Comparison of ENCODE assay signal across 23 mouse cellular contexts in genomic region chr2:156165478-156165877, GRCm38 (mm10).
"Had no signal": no experiment of that assay in that cellular context is flagged by ENCODE, and none has a peak within 500 bp of the region (broad histone marks: within the 10 kb centered on the region; RNA-seq: fewer than 3 reads in every experiment).

No protein-coding gene starts in this region.

- H3K4me2 ChIP-seq: heart, embryonic 11.5 days; heart, embryonic 13.5 days; heart, embryonic 15.5 days; hindbrain, embryonic 13.5 days; hindbrain, embryonic 15.5 days; limb, embryonic 12.5 days; liver, embryonic 12.5 days had no signal

- H3K9me3 ChIP-seq: heart, embryonic 13.5 days; heart, embryonic 15.5 days; hindbrain, embryonic 13.5 days; hindbrain, embryonic 15.5 days; limb, embryonic 10.5 days; limb, embryonic 12.5 days; liver, embryonic 12.5 days had no signal

- H3K27me3 ChIP-seq: heart, embryonic 13.5 days; heart, embryonic 15.5 days; hindbrain, embryonic 13.5 days; hindbrain, embryonic 15.5 days; limb, embryonic 12.5 days; liver, embryonic 12.5 days had no signal

- H3K9ac ChIP-seq: heart, embryonic 13.5 days; heart, embryonic 15.5 days; hindbrain, embryonic 13.5 days; hindbrain, embryonic 15.5 days; limb, embryonic 12.5 days; liver, embryonic 12.5 days; liver, embryonic 14.5 days had no signal

- H3K4me3 ChIP-seq: gastrocnemius, adult 2 months; heart, adult 2 months; heart, embryonic 13.5 days; heart, embryonic 15.5 days; hindbrain, embryonic 13.5 days; hindbrain, embryonic 15.5 days; limb, embryonic 10.5 days; limb, embryonic 12.5 days; liver, embryonic 12.5 days had no signal

- H3K4me1 ChIP-seq: heart, embryonic 13.5 days; heart, embryonic 15.5 days; hindbrain, embryonic 13.5 days; hindbrain, embryonic 15.5 days; limb, embryonic 10.5 days; limb, embryonic 12.5 days; liver, embryonic 12.5 days had no signal

- ATAC-seq: hindbrain, postnatal 0 days; intestine, embryonic 16.5 days; liver, embryonic 12.5 days had no signal

- H3K27ac ChIP-seq: gastrocnemius, adult 2 months; heart, adult 2 months; heart, embryonic 13.5 days; heart, embryonic 15.5 days; hindbrain, embryonic 13.5 days; hindbrain, embryonic 15.5 days; hindbrain, postnatal 0 days; limb, embryonic 10.5 days; limb, embryonic 12.5 days; liver, embryonic 12.5 days; liver, embryonic 14.5 days had no signal

- DNase-seq: gastrocnemius, adult 2 months; gastrocnemius, postnatal 10 days; gastrocnemius, postnatal 25 days; heart, adult 11 months; heart, adult 2 months; heart, postnatal 14 days; heart, postnatal 36 days; kidney, adult 18-20 months; kidney, postnatal 25 days; layer of hippocampus, adult 9-11 months; layer of hippocampus, postnatal 36 days; lung, adult 2 months had no signal
